Mouse (Mus musculus): Measurements from ENCODE around the gene Nek7. TPM values are rescaled to one million over a fixed set of nuclear protein-coding genes. Genes with fewer than 3 reads are reported as not detected.
A peak's percentile ranks its signal among the peaks of the same experiment; 100 is the strongest.

Nek7 gene
- polyA plus RNA-seq, 1 experiment from 2014 or later, result 30.6 TPM

DNA sequence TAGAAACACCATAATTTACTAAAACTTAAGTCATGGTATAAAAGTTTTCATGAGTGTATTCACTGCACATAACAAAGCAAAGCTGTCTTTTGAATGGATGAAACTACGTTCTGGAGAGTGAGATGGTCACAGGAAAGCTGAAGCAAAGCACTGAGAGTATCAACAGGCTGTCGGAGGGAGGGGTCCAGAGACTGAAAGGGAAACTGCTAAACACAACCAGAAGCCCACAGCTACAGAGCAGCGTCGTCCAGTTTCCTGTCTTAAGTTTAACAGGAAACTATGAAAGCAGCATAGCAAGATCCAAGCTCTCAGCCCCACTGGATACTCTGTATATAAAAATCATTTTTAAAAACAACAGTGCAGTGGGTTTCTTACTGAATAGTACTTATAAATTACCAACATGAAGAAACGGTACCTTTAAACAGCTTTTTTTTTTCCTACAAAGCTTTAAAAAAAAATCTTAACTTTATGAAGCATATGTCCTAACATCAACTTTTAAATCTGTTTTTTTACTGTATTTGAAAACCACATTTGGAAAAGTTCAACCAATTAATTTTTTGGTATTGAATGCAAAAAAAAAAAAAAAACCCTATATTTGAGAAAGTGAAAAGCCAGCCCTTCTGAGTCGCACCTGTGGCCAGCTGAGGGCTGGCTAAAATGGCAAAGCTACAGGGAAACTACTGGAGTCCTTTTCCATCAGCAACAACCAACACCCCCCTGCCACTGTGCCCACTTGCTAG is 102.4 kb downstream of the Nek7 start:
- no peak for ATAC-seq (ENCODE audit: low FRiP score)
- Histone ChIP-seq H3K27ac (ENCODE audit: low read depth, low read length) (no peak overlapping the region), H3K9me3 (ENCODE audit: control insufficient read depth, low read length) (no peaks in the 10 kb centered on the region), H3K4me3 (ENCODE audit: low read depth, low read length) (no peak overlapping the region), H3K4me1 (ENCODE audit: control insufficient read depth, insufficient read depth, low read length) (0 out of 2 replicates have a peak, but pooled peaks cover 2% of the 10 kb centered on the region), H3K9ac (ENCODE audit: low read length) (no peak overlapping the region), H3K27me3 (ENCODE audit: control insufficient read depth, insufficient read depth, low read length) (no peaks in the 10 kb centered on the region), H3K4me2 (no peak overlapping the region), H3K36me3 (ENCODE audit: control insufficient read depth, insufficient read depth, low read length) (no peaks in the 10 kb centered on the region)
- WGBS, result 70% methylated on average over 6 of the region's 6 CpGs
- no peak for DNase-seq (ENCODE audit: low spot score, missing footprints)

DNA sequence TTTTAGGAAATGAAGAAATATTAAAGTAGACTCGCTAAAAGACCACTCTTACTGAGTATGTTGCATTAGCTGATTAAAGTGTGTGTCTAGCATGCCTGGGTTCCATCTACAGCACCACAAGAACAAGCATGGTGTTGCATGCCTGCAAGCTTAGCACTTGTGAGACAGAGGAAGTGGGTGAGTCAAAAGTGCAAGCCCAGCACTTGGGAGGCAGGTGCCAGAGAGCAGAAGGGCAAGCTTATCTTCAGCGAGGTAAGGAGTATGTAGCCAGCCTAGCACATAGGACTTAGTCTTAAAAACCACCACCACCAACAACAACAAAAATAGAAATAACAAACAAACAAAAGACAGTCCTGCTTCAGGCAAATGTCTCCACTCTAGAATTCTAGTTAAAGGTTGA is 103.0 kb downstream of the Nek7 start:
- no peak overlapping the region for H3K4me3 ChIP-seq (ENCODE audit: low read depth, low read length)
- H3K4me2 ChIP-seq, result no peak overlapping the region
- no peak overlapping the region for H3K9ac ChIP-seq (ENCODE audit: low read length)
- WGBS, result 77% methylated on average over 2 of the region's 2 CpGs
- no peak overlapping the region for H3K27ac ChIP-seq (ENCODE audit: low read depth, low read length)
- ATAC-seq (ENCODE audit: low FRiP score) (no peak), DNase-seq (ENCODE audit: low spot score, missing footprints) (no peak)
- no peaks in the 10 kb centered on the region for H3K27me3 ChIP-seq (ENCODE audit: control insufficient read depth, insufficient read depth, low read length)
- no peaks in the 10 kb centered on the region for H3K9me3 ChIP-seq (ENCODE audit: control insufficient read depth, low read length)
- H3K4me1 ChIP-seq (ENCODE audit: control insufficient read depth, insufficient read depth, low read length), result 0 out of 2 replicates have a peak, but pooled peaks cover 2% of the 10 kb centered on the region
- no peaks in the 10 kb centered on the region for H3K36me3 ChIP-seq (ENCODE audit: control insufficient read depth, insufficient read depth, low read length)

DNA sequence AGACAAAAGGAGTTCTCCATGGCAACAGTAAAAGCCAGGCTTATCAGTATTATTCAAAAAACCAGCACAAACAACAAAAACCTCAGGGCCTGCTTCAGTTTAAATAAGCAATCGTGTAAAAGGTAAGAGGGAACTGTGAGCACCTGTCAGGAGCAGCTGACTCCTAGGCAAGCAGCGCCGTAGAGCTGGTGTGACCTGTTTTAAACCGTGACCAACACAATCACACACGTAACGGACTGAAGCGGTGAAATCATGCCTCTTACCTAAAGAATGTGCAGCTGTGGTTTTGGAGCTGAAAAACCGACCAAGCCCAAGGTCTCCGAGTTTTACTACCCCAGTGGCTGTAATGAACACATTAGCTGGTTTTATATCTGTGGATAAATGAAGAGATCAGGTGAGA is 104.6 kb downstream of the Nek7 start:
- Histone ChIP-seq H3K9me3 (ENCODE audit: control insufficient read depth, low read length) (no peaks in the 10 kb centered on the region), H3K9ac (ENCODE audit: low read length) (no peak overlapping the region), H3K4me2 (no peak overlapping the region), H3K36me3 (ENCODE audit: control insufficient read depth, insufficient read depth, low read length) (no peaks in the 10 kb centered on the region), H3K4me3 (ENCODE audit: low read depth, low read length) (no peak overlapping the region), H3K4me1 (ENCODE audit: control insufficient read depth, insufficient read depth, low read length) (0 out of 2 replicates have a peak, but pooled peaks cover 2% of the 10 kb centered on the region), H3K27me3 (ENCODE audit: control insufficient read depth, insufficient read depth, low read length) (no peaks in the 10 kb centered on the region), H3K27ac (ENCODE audit: low read depth, low read length) (no peak overlapping the region)
- ATAC-seq (ENCODE audit: low FRiP score) (no peak), DNase-seq (ENCODE audit: low spot score, missing footprints) (no peak)
- 80% methylated on average over 9 of the region's 9 CpGs for WGBS

DNA sequence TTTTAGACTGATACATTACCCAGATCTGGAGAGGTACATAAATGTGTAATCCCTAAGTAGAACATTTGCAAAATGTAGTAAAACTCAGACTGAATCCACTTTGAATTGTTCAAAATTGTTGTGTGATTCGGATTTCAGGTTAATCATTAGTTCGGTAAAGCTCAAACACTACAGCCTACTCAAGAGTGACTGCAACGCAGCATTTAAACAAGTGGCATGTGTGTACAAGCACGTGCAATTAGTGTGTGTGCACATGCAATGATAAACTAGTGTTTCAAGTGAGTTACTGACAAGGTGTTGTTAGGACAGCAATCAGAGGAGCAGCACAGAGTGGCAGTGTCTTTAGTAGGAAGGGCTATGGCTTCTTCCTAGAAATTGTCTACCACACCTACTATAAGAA is 106.0 kb downstream of the Nek7 start:
- Histone ChIP-seq H3K9me3 (ENCODE audit: control insufficient read depth, low read length) (no peaks in the 10 kb centered on the region), H3K9ac (ENCODE audit: low read length) (no peak overlapping the region), H3K36me3 (ENCODE audit: control insufficient read depth, insufficient read depth, low read length) (no peaks in the 10 kb centered on the region), H3K4me2 (no peak overlapping the region), H3K27ac (ENCODE audit: low read depth, low read length) (no peak overlapping the region), H3K4me1 (ENCODE audit: control insufficient read depth, insufficient read depth, low read length) (0 out of 2 replicates have a peak, but pooled peaks cover 2% of the 10 kb centered on the region), H3K27me3 (ENCODE audit: control insufficient read depth, insufficient read depth, low read length) (no peaks in the 10 kb centered on the region), H3K4me3 (ENCODE audit: low read depth, low read length) (no peak overlapping the region)
- DNase-seq (ENCODE audit: low spot score, missing footprints) (no peak), ATAC-seq (ENCODE audit: low FRiP score) (no peak)
- 93% methylated on average over 4 of the region's 4 CpGs for WGBS

DNA sequence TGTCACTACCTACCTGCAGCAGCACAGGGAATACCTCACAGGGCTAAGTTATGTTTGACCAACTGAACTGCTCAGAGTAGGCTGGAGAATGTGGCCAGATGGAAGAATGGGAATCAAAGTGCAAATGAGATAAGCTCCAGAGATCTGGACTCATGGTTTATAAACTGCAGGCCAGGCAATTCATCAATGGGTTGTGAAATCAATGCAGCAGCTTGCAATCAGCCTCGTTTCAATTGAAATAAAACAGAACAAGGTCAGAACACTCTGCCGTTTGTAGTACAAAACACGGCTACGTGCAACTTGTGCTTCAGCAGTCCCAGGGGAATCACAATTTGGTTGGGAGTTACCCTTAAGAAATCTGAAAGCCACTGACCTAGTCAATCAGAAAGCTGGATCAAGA is 109.4 kb downstream of the Nek7 start:
- H3K4me1 ChIP-seq (ENCODE audit: control insufficient read depth, insufficient read depth, low read length), result peaks cover 2% of the 10 kb centered on the region; the same call in 1 of the 2 replicates
- H3K27ac ChIP-seq (ENCODE audit: low read depth, low read length), result no peak overlapping the region
- H3K4me3 ChIP-seq (ENCODE audit: low read depth, low read length), result no peak overlapping the region
- H3K9ac ChIP-seq (ENCODE audit: low read length), result no peak overlapping the region
- H3K9me3 ChIP-seq (ENCODE audit: control insufficient read depth, low read length), result no peaks in the 10 kb centered on the region
- H3K4me2 ChIP-seq, result no peak overlapping the region
- ATAC-seq (ENCODE audit: low FRiP score) (no peak), DNase-seq (ENCODE audit: low spot score, missing footprints) (no peak)
- no peaks in the 10 kb centered on the region for H3K36me3 ChIP-seq (ENCODE audit: control insufficient read depth, insufficient read depth, low read length)
- WGBS, result 76% methylated on average over 4 of the region's 4 CpGs
- H3K27me3 ChIP-seq (ENCODE audit: control insufficient read depth, insufficient read depth, low read length), result no peaks in the 10 kb centered on the region

DNA sequence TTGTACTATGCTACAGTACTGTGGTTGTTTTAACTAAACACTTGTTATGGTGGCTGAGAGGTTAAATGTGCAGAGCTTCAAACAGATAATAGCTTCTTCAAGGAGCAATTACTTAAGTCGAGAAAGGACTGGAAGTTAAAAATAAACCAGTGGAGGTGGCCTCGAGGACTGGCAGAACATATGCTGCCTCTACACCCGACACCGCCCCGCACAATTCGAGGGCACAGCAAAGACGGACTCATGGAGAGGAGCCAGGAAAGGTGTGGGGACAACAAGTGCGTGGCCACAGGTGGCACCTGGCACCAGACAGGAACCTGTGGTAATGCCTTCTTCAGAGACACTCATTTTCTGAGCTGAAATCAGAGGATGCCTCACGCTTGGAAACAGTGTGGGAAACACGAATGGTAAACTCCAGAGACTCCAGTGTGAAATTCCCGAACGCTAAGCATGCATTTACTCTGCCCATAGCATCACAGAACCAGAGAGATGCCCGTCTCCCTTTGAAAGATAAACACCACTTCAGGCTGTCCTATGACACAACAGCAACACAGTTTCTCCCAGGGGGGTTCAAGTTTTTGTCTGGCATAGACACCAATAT is 112.4 kb downstream of the Nek7 start:
- peak; percentile 75 for DNase-seq (ENCODE audit: low spot score, missing footprints)
- no peak overlapping the region for H3K4me2 ChIP-seq
- no peak for ATAC-seq (ENCODE audit: low FRiP score)
- no peak overlapping the region for H3K9ac ChIP-seq (ENCODE audit: low read length)
- H3K4me3 ChIP-seq (ENCODE audit: low read depth, low read length), result no peak overlapping the region
- H3K27me3 ChIP-seq (ENCODE audit: control insufficient read depth, insufficient read depth, low read length), result no peaks in the 10 kb centered on the region
- no peaks in the 10 kb centered on the region for H3K9me3 ChIP-seq (ENCODE audit: control insufficient read depth, low read length)
- H3K36me3 ChIP-seq (ENCODE audit: control insufficient read depth, insufficient read depth, low read length), result no peaks in the 10 kb centered on the region
- H3K4me1 ChIP-seq (ENCODE audit: control insufficient read depth, insufficient read depth, low read length), result peaks cover 7% of the 10 kb centered on the region; the same call in 1 of the 2 replicates
- 89% methylated on average over 13 of the region's 13 CpGs for WGBS
- H3K27ac ChIP-seq (ENCODE audit: low read depth, low read length), result no peak overlapping the region

DNA sequence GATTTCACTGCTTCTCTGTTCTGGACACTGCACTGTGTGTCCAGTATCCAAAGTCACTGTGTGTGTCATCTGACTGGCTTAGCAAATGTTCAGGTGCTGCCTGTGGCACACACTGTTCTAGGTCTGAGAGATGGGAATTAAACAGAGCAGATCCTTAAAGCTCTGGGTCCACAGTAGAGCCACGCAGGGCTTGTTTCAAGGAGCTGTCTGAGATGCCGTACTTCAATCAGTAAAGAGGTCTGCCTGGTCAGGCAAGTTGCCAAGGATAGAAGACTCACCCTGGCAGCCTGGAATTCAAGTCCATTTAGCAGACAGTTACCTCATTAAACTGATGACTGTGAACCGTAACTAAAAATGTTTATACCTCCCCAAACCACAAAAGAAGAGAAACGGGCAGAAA is 112.9 kb downstream of the Nek7 start:
- Histone ChIP-seq H3K27ac (ENCODE audit: low read depth, low read length) (no peak overlapping the region), H3K4me2 (no peak overlapping the region), H3K27me3 (ENCODE audit: control insufficient read depth, insufficient read depth, low read length) (no peaks in the 10 kb centered on the region), H3K4me1 (ENCODE audit: control insufficient read depth, insufficient read depth, low read length) (peaks cover 7% of the 10 kb centered on the region; the same call in 1 of the 2 replicates), H3K4me3 (ENCODE audit: low read depth, low read length) (no peak overlapping the region), H3K9ac (ENCODE audit: low read length) (no peak overlapping the region), H3K36me3 (ENCODE audit: control insufficient read depth, insufficient read depth, low read length) (no peaks in the 10 kb centered on the region), H3K9me3 (ENCODE audit: control insufficient read depth, low read length) (no peaks in the 10 kb centered on the region)
- 73% methylated on average over 4 of the region's 4 CpGs for WGBS
- DNase-seq (ENCODE audit: low spot score, missing footprints), result no peak
- 0 out of 2 replicates have a peak, but pooled peaks have one; percentile 25 for ATAC-seq (ENCODE audit: low FRiP score)

DNA sequence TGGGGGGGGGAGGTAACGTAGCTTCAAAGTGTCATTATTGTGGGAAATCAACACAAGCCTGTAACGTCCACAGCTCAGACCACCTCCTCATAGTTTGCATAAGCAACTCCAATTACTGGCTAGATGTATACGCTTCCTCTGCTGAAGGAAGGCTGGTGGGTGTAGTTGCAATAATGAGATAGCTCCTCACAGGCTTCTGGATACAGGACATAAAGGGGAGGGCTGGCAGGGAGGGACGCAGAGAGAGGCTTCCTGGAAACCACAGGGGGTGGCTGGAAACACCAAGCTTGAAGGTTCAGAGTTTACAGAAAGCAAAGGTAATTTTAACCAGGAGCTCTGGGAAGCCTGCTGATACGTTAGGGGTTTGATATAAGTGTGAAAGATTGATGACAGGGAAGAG is 115.7 kb downstream of the Nek7 start:
- H3K4me1 ChIP-seq (ENCODE audit: control insufficient read depth, insufficient read depth, low read length), result peaks cover 22% of the 10 kb centered on the region
- no peak for DNase-seq (ENCODE audit: low spot score, missing footprints)
- no peaks in the 10 kb centered on the region for H3K9me3 ChIP-seq (ENCODE audit: control insufficient read depth, low read length)
- H3K4me2 ChIP-seq, result no peak overlapping the region
- 53% methylated on average over 5 of the region's 5 CpGs for WGBS
- H3K4me3 ChIP-seq (ENCODE audit: low read depth, low read length), result no peak overlapping the region
- H3K36me3 ChIP-seq (ENCODE audit: control insufficient read depth, insufficient read depth, low read length), result no peaks in the 10 kb centered on the region
- no peak for ATAC-seq (ENCODE audit: low FRiP score)
- H3K27me3 ChIP-seq (ENCODE audit: control insufficient read depth, insufficient read depth, low read length), result no peaks in the 10 kb centered on the region
- no peak overlapping the region for H3K9ac ChIP-seq (ENCODE audit: low read length)
- H3K27ac ChIP-seq (ENCODE audit: low read depth, low read length), result no peak overlapping the region

DNA sequence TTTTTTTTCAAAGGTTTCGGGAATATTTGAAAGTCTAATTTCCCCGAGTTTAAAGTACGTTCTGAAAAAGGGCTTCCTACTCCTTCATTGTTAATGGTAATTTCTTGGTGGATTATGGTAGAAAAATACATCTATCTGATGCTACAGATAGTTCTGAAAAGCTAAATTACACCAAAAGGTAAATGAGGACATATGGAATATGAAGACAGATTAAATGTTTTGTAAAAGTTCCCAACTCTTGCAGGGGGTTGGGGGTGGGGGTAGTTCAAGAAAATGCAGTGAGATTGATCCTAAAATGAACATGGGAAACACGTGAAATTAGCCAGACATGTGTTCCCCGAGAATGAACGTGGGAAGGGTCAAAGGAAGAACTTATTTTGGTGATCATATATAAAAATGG is 119.2 kb downstream of the Nek7 start:
- Histone ChIP-seq H3K27me3 (ENCODE audit: control insufficient read depth, insufficient read depth, low read length) (no peaks in the 10 kb centered on the region), H3K4me1 (ENCODE audit: control insufficient read depth, insufficient read depth, low read length) (peaks cover 43% of the 10 kb centered on the region), H3K9ac (ENCODE audit: low read length) (no peak overlapping the region), H3K9me3 (ENCODE audit: control insufficient read depth, low read length) (no peaks in the 10 kb centered on the region), H3K4me3 (ENCODE audit: low read depth, low read length) (no peak overlapping the region), H3K36me3 (ENCODE audit: control insufficient read depth, insufficient read depth, low read length) (no peaks in the 10 kb centered on the region), H3K4me2 (peak overlapping the region; percentile 28; the same call in 1 of the 2 replicates), H3K27ac (ENCODE audit: low read depth, low read length) (peak overlapping the region; percentile 95)
- DNase-seq (ENCODE audit: low spot score, missing footprints) (peak; percentile 93), ATAC-seq (ENCODE audit: low FRiP score) (no peak)
- 21% methylated on average over 6 of the region's 6 CpGs for WGBS

All from midbrain, embryonic 11.5 days (tissue).